Mouse (Mus musculus): ENCODE data around the gene Rraga.

- TF ChIP-seq CTCF (IDR thresholded peaks at IDR 0.05) (no peak), POLR2A (IDR thresholded peaks at IDR 0.05; ENCODE audit: insufficient read depth, low read depth, low read length) (no peak), EP300 (IDR thresholded peaks at IDR 0.05; ENCODE audit: insufficient read depth, low read depth, low read length) (no peak)
Observed at GRCm38 (mm10) chr4:86576120-86576541, 663 bp downstream of the Rraga start.

Data from heart, adult 2 months (tissue).